Mouse (Mus musculus) adrenal gland, postnatal 14 days (tissue): ENCODE data around the gene Adk. TPM values are rescaled to one million over a fixed set of nuclear protein-coding genes. Genes with fewer than 3 reads are reported as not detected.

Experiments used
- DNase-seq: peaks from one replicate; pipeline ENCODE4 v3.0.0; 2021; ENCODE audit warnings: mixed read lengths
- total RNA-seq: library from RNA; stranded (reverse); gene quantifications from 2 replicates; pipeline ENCODE4 v1.2.3, GENCODE M21; 2021

Adk gene
- total RNA-seq, 1 experiment from 2014 or later, result 164 TPM

DNA sequence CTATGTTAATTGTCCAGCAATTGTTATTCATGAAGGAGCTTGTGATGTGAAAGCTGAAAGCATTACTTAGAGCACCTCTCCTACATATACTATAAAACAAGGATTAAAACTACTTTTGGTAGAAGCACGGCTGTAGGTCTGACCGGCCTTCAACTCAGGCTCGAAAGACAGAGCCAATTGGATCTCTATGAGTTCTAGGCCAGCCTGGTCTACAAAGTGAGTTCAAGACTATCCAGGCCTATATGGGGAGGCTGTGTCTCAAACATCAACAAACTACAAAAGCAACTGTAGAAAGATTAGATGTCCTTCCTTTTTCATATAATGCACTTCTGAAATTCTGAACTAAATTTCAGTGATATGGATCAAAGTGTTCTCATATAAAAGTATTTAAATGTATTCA is 113.7 kb downstream of the Adk start:
- DNase-seq, result no peak

- no peak for DNase-seq
Observed at GRCm38 (mm10) chr14:21173973-21174745, 121.8 kb downstream of the Adk start.

GRCm38 (mm10) chr14:21174804-21175203 is 122.4 kb downstream of the Adk start:
- DNase-seq, result no peak

- DNase-seq, result no peak
Observed at GRCm38 (mm10) chr14:21177781-21178180, 125.4 kb downstream of the Adk start.

DNA sequence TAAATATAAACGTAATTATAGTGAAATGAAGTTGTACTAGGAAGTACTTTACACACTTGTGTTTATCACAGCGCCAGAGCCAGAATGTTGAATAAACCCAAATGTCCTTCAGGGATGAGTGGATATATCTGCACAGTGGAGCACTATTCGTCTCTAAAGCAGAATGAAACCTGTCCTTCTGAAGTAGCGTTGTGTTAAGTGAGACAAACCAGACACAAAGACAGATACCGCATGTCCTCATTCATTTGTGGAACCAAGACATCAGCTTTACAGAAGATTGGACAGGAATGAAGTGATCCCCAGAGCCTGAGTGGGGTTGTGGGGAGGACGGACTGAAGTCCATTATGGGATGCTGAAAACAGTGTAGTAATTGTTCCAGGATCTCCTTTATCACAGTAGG is 126.0 kb downstream of the Adk start:
- DNase-seq, result no peak

- DNase-seq, result no peak
Observed at GRCm38 (mm10) chr14:21181053-21181452, 128.7 kb downstream of the Adk start.

- DNase-seq, result no peak
Observed at GRCm38 (mm10) chr14:21191966-21192365, 139.6 kb downstream of the Adk start.

GRCm38 (mm10) chr14:21192749-21193148 is 140.4 kb downstream of the Adk start:
- no peak for DNase-seq

- no peak for DNase-seq
Observed at GRCm38 (mm10) chr14:21194336-21194735, 142.0 kb downstream of the Adk start.

- no peak for DNase-seq
Observed at GRCm38 (mm10) chr14:21200850-21201249, 148.5 kb downstream of the Adk start.

- no peak for DNase-seq
Observed at GRCm38 (mm10) chr14:21206472-21206871, 154.1 kb downstream of the Adk start.

DNA sequence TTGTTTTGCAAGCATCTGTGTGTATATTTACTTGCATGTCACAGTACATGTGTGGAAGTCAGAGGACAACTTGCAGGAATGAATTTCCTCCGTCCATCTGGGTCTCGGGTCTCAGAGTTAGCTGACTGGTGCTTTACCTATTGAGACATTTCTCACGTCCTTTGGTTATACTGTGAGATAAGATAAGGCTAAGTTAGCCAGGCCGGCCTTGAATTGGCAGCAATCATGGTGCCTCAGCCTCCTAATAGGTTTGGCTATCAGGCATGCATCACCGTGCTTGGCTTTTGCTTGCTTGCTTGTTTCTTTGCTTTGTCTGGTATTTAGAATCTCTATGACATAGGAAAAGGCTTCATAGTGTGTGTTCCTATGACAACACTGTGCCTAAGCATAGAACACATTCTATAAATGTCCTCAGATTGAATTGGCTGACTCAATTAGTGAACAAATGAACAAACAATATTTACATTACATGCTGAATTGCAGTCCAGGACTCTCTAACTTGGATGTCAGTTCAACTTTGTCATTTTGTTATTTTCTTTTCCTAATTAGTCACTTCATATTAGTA is 169.3 kb downstream of the Adk start:
- peak; percentile 15 for DNase-seq

- no peak for DNase-seq
Observed at GRCm38 (mm10) chr14:21222206-21222605, 169.8 kb downstream of the Adk start.

GRCm38 (mm10) chr14:21223456-21223855 is 171.1 kb downstream of the Adk start:
- no peak for DNase-seq

DNA sequence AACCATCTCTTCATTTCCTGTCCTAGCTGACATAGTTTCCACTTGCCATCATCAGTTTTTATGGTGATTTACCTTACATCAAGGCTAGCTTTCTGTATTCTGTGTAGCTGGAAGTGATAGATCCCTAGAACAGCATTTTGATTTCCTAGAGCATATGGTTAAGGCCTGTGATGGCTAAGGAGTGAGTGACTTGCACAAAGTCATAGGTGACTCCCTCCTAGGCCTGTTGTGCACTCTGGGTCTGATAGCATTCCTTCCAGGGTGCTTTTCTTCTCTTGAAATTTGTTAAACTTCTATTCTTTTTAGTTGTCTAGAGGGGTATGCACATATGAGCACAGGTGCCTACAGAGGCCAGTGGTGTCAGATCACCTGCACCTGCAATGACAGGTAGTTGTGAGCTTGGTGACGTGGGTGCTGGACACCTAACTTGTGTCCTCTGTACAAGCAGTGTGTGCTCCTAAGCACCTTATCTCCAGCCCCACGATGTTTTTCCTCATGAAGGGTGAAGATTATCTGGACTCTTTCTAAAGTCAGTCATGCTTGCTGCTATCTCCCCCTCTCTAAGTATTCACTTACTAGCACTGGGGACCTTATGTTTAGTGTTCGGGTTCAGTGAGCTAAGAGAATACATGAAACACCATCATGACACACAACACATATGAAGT is 171.7 kb downstream of the Adk start:
- no peak for DNase-seq

DNA sequence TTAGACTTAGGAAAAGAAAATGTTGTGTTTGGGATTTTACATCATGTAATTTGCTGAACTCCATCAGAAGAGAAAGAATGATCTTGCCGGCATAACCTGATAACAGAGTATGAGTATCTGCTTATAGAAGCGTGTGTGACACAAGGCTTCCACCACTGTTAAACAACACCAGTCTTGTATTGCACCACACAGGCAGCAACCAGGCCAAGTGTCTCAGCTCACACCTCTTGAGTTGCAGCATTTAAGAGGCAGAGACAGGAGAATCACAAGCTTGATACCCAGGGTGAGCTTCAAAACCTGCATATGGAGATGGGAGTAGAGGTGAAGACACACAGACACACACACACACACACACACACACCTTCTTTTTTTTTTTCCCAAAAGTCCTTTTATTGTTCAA is 184.7 kb downstream of the Adk start:
- no peak for DNase-seq

GRCm38 (mm10) chr14:21241105-21241504 is 188.7 kb downstream of the Adk start:
- no peak for DNase-seq

- DNase-seq, result no peak
Observed at GRCm38 (mm10) chr14:21251386-21251785, 199.0 kb downstream of the Adk start.

- peak; percentile 50 for DNase-seq
Observed at GRCm38 (mm10) chr14:21252326-21252886, 200.0 kb downstream of the Adk start.

DNA sequence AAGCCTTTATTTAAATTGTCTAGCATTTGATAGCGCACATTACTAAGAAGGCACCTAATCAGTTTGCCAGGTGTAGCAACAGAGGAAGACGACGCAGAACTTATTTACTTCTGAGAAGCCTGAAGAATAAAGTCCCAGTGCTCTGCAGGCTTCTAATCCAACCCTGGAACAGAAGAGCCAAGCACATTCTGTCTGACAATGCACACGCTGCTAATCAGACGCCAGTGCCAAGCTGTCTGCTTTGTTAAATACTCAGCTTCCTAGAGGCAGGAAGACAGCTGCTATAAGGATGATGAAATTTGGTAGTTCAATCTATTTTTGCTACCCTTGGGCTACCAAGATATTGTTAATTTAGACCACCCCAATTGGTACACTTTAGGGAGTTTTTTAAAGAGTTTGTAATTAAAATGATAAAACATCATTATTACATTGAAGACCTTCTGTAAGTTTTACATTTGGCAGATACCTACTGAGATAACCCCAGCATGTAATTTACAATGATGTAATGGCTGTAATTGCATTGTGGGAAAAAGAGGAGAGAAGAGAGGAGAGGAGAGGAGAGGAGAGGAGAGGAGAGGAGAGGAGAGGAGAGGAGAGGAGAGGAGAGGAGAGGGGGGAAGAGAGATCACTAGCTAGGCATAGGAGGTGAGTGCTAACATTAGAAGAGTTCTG is 201.1 kb downstream of the Adk start:
- DNase-seq, result no peak

- no peak for DNase-seq
Observed at GRCm38 (mm10) chr14:21253993-21254339, 201.6 kb downstream of the Adk start.

- no peak for DNase-seq
Observed at GRCm38 (mm10) chr14:21268229-21268628, 215.9 kb downstream of the Adk start.

DNA sequence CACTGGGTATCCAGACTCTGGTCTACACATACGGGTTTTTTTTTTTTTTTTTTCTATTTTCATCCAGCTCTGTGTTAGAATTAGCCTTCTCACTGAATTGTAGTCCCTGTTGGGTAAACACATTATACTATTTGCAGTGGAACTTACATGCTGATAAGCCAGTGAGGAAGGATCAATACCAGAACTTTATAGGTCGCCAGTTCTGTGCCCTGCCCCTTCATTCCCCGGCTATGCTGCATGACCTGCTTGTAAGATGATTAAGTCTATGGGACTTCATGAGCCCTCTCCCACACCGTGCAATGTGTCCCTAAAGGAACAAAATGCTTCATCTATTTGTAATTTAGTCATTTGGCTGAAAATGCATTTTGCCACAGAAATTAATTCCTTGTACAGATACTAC is 219.1 kb downstream of the Adk start:
- no peak for DNase-seq
